Mouse (Mus musculus): ENCODE measurements at regions not wholly inside any gene's neighbourhood (a gene's known extent, or its start where the extent isn't known, plus 50 kb on each side); places are given as distances from the start of the nearest gene placed in this dataset.

DNA sequence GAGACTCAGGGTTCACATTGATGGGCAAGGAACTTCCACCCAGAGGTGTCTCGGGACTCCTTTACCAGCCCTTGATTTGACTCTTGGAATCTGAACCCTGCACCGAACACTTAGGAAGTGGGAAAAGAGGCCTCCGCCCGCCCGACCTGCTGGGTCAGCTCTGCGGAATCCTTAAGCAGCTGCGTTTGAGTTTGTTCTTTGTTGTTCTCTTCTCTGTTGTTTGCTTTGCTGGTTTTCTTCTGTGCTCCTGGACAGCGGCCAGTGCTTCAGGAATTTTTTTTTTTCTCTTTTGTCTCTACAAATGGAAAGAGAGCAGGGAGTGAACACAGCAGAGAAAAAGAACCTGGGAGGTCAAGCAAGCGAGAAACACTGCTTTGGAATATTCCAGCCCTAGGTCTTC is 55.1 kb upstream of the Habp2 start:
- in situ Hi-C loops (cut with MboI; ENCODE audit: unreplicated experiment in 2 of 2), result loop anchor here in 1 of 2 experiments (25.0 kb wide), 1 partner anchor 1195 kb away; no protein-coding TSS in a partner anchor

DNA sequence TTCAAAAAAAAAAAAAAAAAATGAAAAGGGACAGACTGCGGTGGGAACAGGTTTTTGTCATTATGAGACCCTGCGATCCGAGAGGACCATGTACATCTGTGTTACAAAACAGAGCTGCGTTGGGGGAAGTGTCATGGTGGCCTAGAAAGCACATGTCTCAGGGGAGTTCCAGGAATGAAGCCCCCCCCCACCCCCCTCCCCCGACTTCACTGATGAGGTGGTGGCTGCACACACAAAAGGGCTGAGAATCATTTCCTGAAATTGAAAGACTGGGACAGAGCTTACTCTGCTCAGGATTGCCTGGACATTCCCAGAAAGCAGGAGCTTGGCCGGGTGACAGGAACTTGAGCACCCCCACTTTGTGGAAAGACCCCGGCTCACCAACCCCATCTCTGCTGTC is 54.7 kb upstream of the Habp2 start:
- in situ Hi-C loops (cut with MboI; ENCODE audit: unreplicated experiment in 2 of 2), result loop anchor here in 1 of 2 experiments (25.0 kb wide), 1 partner anchor 1195 kb away; no protein-coding TSS in a partner anchor

DNA sequence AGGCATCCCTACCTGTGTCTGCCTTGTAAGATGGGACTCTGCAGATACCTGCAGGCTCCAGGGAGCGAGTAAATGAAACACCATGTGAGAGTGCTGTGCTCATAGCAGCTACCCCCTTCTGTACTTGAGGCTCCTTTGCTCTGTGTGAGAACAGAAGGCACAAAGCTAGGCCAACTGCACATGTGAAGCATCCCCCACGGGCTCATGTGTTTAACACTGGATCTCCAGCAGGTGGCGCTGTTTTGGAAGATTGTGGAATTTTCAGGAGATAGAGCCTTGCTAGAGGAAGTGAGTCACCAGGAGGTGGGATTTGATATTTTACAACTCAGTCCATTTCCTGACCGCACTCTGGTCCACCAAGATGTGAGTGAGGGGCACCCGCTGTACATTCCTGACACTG is 54.0 kb upstream of the Habp2 start:
- in situ Hi-C loops (cut with MboI; ENCODE audit: unreplicated experiment in 2 of 2), result loop anchor here in 1 of 2 experiments (25.0 kb wide), 1 partner anchor 1196 kb away; no protein-coding TSS in a partner anchor

DNA sequence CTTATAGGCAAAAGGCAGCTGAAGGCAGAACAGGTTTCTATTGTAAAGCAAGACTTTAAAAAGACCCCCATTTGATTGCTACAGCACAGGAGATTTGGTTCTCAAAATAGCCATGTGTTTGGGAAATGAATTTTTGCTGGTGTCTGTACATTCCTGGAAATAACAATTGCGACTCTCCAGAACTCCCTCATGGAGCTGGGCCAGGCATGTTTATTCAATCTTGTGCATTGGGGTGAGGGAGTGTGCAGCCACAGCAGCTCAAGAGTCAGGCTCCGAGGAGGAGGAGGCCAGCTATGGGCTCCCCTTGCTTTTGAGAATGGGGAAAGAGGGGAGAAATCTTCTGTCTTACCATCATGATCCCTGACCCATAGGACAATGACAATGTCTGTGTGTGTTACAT is 51.9 kb upstream of the Habp2 start:
- in situ Hi-C loops (cut with MboI; ENCODE audit: unreplicated experiment in 2 of 2), result loop anchor here in 1 of 2 experiments (25.0 kb wide), 1 partner anchor 1198 kb away; no protein-coding TSS in a partner anchor
